Mouse (Mus musculus): Measurements from ENCODE around the gene Rbm8a2.
"Not testable (repeated sequence)": the region's sequence is repeated elsewhere in the genome, so short reads cannot be mapped to it uniquely, and the experiment has no call there.

Rbm8a2 gene

DNA sequence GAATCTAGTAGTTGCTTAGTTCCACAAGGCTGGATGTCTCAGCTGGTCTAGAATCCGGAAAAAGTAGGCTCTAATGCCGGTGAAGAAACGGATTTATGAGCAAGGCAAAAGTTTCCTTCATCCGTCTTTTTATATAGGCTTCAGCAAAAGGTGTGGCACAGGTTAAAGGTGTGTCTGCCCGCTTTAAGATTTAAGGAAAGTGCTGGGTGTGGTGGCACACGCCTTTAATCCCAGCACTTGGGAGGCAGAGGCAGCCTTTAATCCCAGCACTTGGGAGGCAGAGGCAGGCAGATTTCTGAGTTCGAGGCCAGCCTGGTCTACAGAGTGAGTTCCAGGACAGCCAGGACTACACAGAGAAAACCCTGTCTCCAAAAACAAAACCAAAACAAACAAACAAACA is at the start of gene Rbm8a2:
Gene Rbm8a2 (minus strand): TSS at position 101 of the 400 bp plus-strand sequence.
- DNase-seq (ENCODE audit: low read depth) = not testable (repeated sequence)

DNA sequence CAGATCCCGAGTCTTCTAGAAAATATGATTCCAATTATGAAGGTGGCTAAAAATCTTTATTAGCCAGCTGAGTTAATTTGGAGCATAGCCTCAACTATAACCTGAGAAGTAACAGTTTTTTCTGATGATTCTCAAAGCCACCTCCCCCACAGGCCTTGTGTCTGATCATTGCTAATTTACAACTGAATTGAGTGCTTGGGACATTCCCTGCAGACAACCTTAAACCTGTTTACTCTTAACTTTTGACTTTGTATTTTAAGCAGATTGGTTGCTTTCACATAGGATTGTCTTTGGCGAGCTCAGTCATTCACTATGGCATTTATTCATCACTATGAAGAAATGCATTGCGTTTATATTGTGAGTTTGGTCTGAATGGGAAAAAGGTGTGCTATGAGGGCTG is 49.5 kb upstream of the Rbm8a2 start:
- no peak for DNase-seq (ENCODE audit: low read depth)

DNA sequence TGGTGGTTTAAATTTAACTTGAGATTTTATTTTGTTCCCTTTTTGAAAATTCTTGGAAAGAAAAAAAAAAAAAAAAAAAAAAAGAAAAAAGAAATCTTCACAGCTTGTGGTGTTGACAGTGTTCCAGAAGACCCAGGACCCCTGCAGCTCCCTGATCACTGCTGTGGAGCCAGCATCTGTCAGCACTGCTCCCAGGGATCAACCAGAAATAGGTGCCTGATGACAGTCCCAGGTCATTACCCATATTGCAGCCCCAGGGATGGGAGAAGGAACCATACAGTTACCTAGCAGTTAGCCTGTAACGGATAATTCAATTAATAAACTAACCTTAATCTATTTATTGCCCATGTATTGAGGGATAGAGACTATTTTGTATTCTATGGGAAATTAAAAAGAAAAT is 45.6 kb upstream of the Rbm8a2 start:
- no peak for DNase-seq (ENCODE audit: low read depth)

DNA sequence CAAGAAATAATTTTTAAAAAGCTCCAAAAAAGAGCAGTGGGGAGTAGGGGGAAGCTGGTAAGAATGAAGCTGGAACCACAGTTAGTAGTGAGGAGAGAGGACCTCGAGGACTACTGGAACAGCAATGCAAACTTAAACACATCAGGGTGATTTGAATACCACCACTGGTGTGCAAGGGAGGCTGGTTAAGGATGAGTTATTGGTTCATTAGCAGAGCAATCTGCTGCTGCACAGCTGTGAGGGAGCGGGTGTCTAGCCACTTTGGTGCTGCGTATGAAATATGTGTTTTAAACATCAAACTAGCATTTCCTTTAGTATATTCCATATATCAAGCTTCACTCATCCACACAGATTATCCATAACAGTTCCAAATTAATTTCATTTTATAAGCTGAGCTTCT is 39.6 kb upstream of the Rbm8a2 start:
- DNase-seq (ENCODE audit: low read depth) = no peak

DNA sequence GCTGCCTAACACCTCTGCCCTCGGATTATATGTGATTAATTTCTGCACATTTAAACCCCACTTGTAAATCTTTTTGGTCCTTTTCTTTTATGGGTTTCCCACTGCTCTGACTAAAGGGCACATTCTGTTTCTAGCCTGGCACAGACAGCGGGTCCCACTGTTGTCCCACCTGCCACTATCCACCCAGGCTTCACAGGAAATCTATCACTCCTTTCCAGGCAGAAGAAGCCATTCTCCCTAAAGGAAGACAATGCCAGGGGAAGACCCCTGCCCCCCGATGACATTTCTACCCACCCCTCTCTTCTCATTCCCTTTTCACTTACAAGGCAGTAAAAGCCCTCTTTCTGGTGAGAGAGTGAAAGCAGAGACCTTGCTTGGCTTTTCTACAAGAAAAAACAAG is 37.2 kb upstream of the Rbm8a2 start:
- no peak for DNase-seq (ENCODE audit: low read depth)

DNA sequence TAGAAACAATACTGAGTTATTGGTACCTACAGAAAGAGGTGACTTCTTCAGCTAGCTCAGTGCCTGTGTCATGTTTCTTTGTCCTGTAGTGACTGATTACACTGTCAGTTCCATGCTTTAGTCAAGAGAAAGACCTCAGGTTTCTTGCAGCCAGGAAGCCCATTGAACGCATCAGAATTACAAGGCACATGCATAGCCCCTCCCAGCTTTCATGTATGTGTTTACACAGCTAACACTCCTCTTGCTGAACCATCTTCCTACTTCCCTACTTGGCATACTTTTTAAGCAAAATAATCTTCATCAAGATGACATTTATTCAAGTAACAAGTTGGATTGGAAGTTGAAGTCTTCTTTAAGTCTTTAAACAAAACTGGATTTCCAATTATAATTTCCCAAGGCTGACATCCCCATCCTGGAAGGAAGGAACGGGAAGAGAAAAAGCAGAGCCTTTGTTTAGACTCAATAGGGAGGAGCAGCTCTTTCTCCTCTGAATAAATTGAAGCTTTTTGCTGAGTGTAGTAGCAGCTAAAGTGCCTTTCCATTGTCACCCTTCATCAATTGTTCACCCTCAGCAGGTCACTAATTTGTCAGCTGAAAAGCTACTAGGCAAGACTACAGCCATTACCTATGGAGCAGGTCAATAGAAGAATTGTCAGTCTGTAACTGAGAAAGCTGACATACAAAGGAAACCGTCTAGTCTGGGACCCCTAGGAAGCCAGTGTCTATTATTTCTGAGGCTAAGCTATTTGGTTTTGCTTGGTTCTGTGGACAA is 34.8 kb upstream of the Rbm8a2 start:
- no peak for DNase-seq (ENCODE audit: low read depth)

DNA sequence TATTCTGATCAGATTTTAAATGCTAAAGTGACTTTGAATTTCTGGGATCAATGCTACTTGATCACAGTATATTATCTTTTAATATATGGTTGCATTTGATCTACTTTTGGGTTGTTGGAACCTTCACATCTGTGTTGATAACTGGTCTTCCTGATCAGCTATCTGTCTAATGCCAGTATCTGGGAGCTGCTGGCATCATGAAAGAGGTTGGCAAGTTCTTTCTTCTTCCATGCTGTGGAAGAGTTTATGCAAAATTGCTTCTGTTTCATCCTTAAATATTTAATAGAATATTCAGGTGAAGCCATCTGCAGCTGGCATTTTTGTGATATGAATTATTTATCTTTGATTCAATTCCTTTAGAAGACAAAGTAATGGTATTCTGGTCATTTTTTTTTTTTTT is 32.6 kb upstream of the Rbm8a2 start:
- DNase-seq (ENCODE audit: low read depth) = no peak

DNA sequence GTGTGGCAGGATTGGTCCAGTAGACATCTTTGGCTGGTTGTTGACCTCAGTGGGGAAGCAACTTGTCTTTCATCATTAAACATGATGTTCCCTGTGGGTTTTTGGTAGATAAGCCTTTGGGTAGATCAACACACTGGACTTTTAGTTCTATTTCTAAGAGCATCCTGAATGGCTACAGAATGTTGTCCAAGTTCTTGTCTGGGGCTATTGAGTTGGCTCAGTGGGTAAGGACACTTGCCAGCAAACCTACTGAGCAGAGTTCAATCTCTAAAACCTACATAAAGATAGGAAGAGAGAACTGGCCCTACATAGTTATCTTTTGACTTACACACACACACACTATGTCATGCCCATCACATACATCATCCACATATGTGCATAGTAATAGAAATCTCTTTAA is 32.2 kb upstream of the Rbm8a2 start:
- no peak for DNase-seq (ENCODE audit: low read depth)

DNA sequence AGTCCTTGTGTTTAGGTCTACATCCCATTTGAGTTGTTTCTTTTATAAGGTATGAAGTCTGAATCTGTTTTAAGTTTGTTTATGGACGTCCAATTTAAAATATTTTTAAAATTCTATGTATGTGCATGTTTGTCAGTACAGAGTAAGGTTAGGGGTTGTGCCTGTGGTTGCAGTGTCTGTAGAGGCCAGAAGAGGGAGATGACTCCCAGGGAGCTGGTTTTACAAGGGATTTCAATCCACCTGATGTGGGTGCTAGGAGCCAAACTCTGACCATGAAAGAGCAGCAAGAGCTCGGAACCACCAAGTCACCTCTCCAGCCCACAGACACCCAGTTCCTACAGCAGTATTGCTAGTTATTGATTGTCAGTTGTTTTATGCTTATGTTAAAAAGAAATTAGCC is 29.5 kb upstream of the Rbm8a2 start:
- no peak for DNase-seq (ENCODE audit: low read depth)

DNA sequence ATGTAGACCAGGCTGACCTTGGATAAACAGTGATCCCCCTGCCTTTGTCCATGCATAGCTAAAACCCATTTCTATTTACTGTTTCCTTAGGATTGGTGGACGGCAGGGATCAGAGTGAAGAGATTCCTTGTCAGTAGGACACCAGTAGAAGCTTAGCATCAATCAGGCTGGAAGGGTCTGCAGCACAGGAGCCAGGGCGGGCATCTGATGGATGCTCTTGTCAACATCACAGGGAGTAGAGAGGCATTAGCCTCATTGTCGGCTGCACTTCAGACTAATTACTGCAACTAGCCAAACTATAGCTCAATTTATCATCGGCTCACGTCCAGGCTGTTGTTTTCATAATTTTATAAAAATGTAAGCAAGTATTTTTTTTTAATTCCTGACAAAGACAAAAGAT is 21.7 kb upstream of the Rbm8a2 start:
- no peak for DNase-seq (ENCODE audit: low read depth)

DNA sequence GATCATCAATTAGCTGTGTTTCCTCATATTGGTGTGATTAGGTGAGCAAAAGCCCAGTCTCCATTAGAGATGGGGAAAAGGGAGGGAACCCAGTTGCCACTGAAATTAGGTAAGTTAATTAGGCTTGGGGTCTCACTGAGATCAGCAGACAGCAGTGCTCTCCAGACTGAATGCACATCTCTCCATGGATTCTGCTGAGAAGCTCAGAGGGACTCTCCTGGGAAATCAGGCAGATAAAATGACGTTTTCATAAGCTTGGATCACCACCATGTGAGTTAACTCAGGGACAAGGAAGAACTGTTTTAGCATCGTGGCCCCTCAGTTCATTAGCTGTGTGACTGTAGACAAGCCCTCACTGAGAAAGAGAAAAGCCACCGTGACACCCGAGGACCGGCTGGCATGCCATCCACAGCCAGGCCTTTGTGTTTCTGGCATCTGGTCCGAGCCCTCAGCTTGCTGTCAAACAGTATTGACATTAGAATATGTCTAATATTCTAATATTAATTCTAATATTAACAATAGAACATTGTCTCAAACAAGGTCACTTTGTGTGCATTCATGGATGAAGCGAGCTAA is 18.2 kb upstream of the Rbm8a2 start:
- DNase-seq (ENCODE audit: low read depth) = no peak

DNA sequence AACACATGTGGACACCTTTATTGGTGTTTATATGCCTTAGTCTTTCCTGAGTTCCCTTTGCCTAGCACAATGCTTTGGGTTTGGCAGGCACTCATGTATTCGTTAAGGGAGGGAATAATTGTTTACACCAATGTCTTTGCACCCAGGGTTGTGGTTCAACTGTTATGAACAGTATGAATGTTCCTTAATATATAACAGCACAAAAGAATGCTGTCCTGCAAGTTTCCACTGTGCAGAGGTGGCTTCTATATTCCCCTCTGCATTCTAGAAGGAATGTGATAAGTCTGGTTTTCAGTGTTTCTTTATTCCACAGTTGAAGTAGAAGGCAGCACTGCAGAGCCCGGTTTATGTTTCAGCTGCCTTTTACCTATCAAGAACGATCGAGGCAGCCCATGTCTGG is 10.0 kb upstream of the Rbm8a2 start:
- DNase-seq (ENCODE audit: low read depth) = no peak

DNA sequence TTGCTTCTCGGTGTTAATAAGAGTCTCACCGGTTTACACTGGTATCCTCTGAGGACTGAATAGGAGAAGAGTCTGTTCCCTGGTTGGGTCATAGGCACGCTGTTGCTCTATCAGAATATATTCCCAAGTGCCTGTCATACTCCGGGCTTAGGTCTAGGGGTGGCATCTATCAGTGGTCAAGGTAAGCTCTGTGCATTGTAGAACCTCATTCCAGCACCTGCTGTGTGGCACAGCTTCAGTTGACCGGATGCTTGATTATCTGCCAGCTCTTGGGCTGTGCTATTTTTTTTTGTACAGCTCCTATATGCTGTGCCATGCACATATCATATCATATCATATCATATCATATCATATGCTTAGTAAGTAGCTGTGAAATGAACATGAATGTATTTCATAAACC is 9.5 kb upstream of the Rbm8a2 start:
- DNase-seq (ENCODE audit: low read depth) = no peak

DNA sequence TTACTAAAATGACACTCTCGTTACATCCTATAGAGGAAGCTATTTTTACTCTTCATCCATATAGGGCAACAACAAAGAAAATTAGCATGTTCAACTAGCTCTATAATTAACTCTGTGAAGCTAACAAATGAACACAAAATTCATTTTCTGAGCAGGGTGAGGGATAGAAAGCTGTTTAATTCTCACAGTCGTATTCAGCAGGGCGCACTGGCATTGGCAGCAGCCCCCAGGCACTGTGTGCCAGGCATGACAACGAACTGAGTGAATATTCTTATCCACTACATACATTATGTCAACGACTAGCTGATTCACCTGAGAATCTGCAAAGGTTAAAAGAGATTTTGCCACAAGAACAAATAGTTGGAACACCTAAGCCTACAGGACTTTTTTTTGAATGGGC is 8.2 kb downstream of the Rbm8a2 start:
- DNase-seq (ENCODE audit: low read depth) = no peak

DNA sequence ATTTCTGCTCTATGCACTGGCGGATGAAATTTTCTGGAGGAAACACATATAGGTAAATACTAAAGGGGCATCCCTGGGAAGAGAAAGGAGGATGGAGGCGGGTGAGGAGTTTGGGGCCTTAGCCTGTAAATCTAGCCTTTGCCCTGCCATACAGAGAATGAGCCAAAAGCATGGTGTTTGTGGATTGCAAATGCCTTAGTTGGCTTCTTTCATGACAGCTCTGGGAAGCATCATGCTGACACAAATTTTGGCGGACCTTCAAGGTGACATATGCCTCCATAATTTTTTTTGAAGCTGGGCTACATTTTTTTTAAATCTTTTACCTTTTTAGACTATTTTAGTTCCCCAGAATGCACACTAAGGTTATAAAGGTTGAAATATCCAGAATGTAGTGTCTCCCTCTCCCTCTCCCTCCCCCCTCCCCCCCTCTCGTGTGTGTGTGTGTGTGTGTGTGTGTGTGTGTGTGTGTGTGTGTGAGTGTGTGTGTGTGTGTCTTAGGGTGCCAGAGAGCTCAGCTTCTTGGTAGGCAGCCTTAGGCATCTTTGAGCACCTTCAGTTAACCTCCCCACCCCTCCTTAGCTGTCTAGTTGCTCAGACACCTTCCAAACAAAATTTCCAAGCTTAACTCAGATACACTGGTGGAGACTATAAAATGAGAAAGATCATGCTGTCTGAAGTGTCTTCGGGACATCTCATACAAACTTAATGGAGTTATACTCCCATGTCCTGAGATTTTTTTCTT is 11.7 kb downstream of the Rbm8a2 start:
- DNase-seq (ENCODE audit: low read depth) = no peak

DNA sequence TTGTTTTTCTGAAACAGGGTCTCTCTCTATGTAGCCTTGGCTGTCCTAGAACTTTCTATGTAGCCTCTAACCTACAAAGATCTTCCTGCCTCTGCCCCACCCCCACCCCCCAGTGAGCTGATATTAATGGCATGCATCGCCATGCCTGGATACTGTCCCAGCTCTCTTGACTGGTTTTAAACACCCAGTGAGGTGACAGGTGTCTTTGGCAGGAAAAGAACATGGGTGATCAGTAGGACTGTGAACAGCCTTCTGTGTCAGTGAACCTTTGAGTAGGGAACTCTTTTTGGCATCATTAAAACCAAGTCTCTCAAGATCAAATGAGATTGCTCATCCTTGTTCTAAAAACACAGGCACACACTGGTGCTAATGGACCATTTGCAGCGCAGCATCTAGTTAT is 17.1 kb downstream of the Rbm8a2 start:
- DNase-seq (ENCODE audit: low read depth) = no peak

DNA sequence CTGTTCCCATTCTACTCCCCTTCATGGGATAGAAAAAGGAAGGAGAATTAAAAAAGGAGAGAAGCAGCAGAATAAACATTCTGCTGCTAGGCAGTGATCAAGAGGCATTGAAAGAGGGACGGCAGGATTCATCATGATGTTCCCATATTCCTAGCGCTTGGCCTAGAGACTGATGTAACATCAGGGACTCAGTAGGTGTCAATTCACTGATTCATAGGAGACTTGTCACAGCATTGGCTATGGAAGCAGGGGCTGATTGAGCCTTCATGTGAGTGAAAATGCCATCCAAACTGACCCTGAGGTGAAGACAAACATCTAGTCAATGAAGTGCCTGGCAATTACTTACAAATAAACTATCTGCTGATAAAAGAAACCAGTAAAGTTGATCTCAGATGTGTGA is 28.1 kb downstream of the Rbm8a2 start:
- DNase-seq (ENCODE audit: low read depth) = no peak

DNA sequence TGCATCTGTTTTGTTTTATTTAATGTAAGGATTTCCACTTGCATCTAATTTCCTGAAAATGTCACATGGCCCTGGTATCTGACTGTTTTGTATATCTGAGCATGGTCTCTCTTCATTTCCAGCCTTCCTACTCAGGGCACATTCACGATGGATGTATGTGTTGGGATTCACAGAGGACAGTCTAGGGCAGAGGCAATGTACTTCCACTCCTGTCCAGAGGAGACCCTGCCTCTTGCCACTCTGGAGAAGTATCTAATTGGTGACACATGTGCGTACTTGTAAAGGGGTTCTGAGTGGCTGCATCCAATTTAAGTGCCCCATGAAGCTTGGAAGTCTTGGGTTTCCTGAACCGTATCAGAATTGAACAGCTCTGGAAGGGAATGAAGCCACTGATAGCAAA is 28.5 kb downstream of the Rbm8a2 start:
- no peak for DNase-seq (ENCODE audit: low read depth)

DNA sequence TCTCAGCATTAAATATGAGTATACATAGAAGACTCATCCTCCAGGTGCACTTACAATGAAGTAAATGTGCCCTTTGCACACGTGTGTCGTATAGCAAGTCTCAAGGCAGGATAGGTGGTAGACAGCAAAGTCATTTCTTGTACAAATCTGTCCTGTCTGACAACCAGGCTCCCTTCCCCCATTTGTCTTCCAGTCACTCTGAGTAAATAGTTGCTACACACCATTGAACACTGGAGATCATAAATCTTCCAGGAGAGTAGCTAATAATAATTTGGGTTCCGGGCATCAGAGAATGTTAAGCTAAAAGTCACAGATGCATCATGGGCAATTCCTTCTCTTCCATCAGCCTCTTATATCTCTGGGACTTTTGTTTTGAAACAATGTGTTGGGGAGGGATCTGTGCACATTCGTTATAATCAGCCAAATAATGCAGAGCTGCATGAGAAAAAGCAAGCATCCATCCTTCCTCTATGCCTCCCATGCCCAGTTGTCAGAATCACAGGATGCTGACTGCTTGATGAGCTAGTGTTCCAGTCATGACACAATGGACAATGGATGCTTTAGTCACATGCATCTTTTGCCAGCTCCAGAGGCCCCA is 32.1 kb downstream of the Rbm8a2 start:
- no peak for DNase-seq (ENCODE audit: low read depth)

DNA sequence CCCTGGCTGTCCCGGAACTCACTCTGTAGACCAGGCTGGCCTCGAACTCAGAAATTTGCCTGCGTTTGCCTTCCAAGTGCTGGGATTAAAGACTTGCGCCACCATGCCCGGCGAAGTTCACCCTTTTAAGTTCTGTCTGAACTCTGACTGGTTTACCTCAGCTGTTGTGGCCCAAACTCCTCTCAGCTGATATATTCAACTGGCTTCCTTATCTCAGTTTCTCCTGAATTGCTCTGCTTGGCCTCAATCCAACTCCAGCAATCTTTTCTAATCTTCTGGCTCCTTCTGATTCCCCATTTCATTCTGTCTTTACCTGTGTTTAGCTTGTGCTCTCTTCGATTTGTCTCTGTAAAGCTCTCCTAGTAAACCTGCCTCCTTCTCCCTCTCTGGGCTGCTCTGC is 35.7 kb downstream of the Rbm8a2 start:
- DNase-seq (ENCODE audit: low read depth) = no peak

DNA sequence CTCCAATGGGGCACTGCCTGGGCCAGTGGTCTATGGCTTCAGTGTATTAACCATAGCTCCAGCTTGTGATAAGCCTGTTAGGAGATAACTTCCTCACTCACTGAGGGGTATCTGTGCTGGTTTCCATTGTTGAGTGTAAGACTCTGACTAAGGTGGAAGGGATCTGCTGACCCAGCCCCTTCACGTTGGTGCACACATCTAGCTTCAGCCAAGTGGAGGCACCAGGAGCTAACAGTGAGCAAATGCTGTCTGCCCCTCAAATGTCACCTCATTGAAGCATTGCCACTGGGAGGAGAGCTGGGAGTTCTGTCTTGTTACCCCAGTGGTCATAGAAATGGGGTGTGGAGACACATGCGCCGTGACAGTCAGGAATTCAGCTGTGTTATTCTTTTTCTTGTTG is 40.2 kb downstream of the Rbm8a2 start:
- DNase-seq (ENCODE audit: low read depth) = no peak

DNA sequence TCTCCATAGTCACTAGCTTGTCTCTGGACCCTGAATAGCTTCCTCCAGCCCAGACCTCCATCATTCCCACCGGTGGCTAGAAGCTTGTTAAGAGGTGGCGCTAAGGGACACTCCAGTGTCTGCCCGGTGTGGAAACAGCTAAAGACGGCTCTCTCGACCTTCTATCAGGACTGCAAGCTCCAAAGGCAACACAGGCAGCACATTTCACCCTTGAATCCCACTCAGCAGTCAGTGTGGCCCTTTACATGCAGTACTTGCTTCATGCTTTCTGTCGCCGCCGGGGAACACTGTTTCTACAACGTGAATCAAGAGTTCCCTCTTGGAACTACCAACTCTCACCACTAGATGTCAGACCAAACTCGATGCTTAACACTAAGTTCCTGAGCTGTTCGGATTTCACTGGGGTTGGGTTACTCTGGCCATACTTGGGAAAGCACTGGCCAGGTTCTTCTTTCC is 42.6 kb downstream of the Rbm8a2 start:
- peak; percentile 60 for DNase-seq (ENCODE audit: low read depth)

DNA sequence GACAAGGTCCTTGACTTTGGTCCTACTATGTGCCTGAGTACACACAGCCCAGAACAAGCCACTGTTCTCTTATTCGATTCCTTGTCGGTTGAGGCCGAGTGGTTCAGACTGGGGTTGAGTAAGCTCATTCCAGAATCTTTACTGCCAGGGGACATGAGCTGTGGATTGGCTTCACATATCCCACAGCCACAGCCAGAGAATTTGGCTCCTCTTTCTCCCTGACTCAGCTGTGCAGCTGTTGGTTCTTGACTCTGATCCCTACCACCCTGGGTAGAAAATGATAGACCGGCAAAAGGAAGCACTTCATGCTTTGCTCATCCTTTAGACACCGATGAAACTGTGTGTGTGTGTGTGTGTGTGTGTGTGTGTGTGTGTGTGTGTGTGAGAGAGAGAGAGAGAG is 47.5 kb downstream of the Rbm8a2 start:
- no peak for DNase-seq (ENCODE audit: low read depth)
